Mouse (Mus musculus) small intestine, adult 2 months (tissue): ENCODE measurements around the gene Rasgef1a. TPM values are rescaled to one million over a fixed set of nuclear protein-coding genes. Genes with fewer than 3 reads are reported as not detected.

Experiments used
- H3K27ac ChIP-seq: fragments of 200-500 bp; 2 replicates; pipeline ENCODE4 v1.5.1; 2012; ENCODE audit warnings: low read depth, low read length, control low read depth, inconsistent platforms; ENCODE audit not compliant: insufficient read depth
- H3K27me3 ChIP-seq: fragments of 200-500 bp; 2 replicates; pipeline ENCODE4 v1.6.1; 2012; ENCODE audit warnings: mild to moderate bottlenecking, moderate library complexity, low read length, inconsistent platforms; ENCODE audit not compliant: control insufficient read depth, insufficient read depth
- H3K36me3 ChIP-seq: fragments of 200-500 bp; 2 replicates; pipeline ENCODE4 v1.6.1; 2012; ENCODE audit warnings: mild to moderate bottlenecking, low read length, control low read depth, inconsistent platforms; ENCODE audit not compliant: control insufficient read depth, insufficient read depth
- H3K4me1 ChIP-seq: fragments of 200-500 bp; 2 replicates; pipeline ENCODE4 v1.6.1; 2012; ENCODE audit warnings: low read length, inconsistent platforms, mixed read lengths; ENCODE audit not compliant: control insufficient read depth, insufficient read depth, insufficient read length
- H3K4me3 ChIP-seq: fragments of 200-500 bp; 2 replicates; pipeline ENCODE4 v1.5.1; 2012; ENCODE audit warnings: low read depth, mild to moderate bottlenecking, control low read depth, inconsistent platforms, low read length, moderate library complexity
- CTCF ChIP-seq: fragments of 200-500 bp; IDR thresholded peaks from 2 replicates; pipeline ENCODE4 v1.5.1; 2012; ENCODE audit warnings: low read depth, mild to moderate bottlenecking, control low read depth, inconsistent platforms, low read length, moderate library complexity, mixed read lengths; ENCODE audit not compliant: insufficient replicate concordance, insufficient read length; ENCODE audit errors: extremely low read depth
- POLR2A ChIP-seq: fragments of 200-500 bp; IDR thresholded peaks from 2 replicates; pipeline ENCODE4 v1.6.1; 2012; ENCODE audit warnings: low read depth, mild to moderate bottlenecking, control low read depth, inconsistent platforms, low read length, moderate library complexity
- WGBS: fragments of 180-500 bp; shearing (Covaris S2); methylation state at CpG from one replicate; pipeline ENCODE4 v1.1.7; 2018; 5-methylcytosine and 5-hydroxymethylcytosine counted together
- polyA plus RNA-seq: library from polyadenylated mRNA; depleted of rRNA; stranded (reverse); fragments of >200 nt; gene quantifications from 2 replicates; pipeline ENCODE4 v1.2.3, GENCODE M21; 2012

The Rasgef1a gene
- polyA plus RNA-seq, 1 experiment = 0.22 TPM

GRCm38 (mm10) chr6:118064968-118065530 lies 53.8 kb downstream of the Rasgef1a start:
- 21% methylated on average over 7 of the region's 7 CpGs for WGBS
- Histone ChIP-seq H3K27ac (no peak overlapping the region), H3K27me3 (no peaks in the 10 kb centered on the region), H3K4me3 (no peak overlapping the region), H3K36me3 (no peaks in the 10 kb centered on the region), H3K4me1 (peaks cover 5% of the 10 kb centered on the region)
- TF ChIP-seq CTCF = peak; percentile 42; the same call in 1 of the 2 replicates
- no peak for TF ChIP-seq POLR2A

- Histone ChIP-seq H3K36me3 (no peaks in the 10 kb centered on the region), H3K27me3 (no peaks in the 10 kb centered on the region), H3K4me1 (peaks cover 5% of the 10 kb centered on the region), H3K4me3 (peak overlapping the region; percentile 59), H3K27ac (no peak overlapping the region)
- TF ChIP-seq CTCF = no peak
- no peak for TF ChIP-seq POLR2A
- WGBS = under 1% methylated on average over 12 of the region's 12 CpGs
Measured at GRCm38 (mm10) chr6:118065837-118066198, 54.6 kb downstream of the Rasgef1a start.

- TF ChIP-seq POLR2A = no peak
- no peak for TF ChIP-seq CTCF
- 2% methylated on average over 40 of the region's 40 CpGs for WGBS
- Histone ChIP-seq H3K4me3 (peak overlapping the region; percentile 59), H3K27ac (no peak overlapping the region), H3K4me1 (peaks cover 5% of the 10 kb centered on the region), H3K36me3 (no peaks in the 10 kb centered on the region), H3K27me3 (no peaks in the 10 kb centered on the region)
Measured at GRCm38 (mm10) chr6:118066199-118067081, 55.2 kb downstream of the Rasgef1a start.

- Histone ChIP-seq H3K36me3 (no peaks in the 10 kb centered on the region), H3K4me3 (no peak overlapping the region), H3K27me3 (no peaks in the 10 kb centered on the region), H3K27ac (no peak overlapping the region), H3K4me1 (peaks cover 5% of the 10 kb centered on the region)
- 70% methylated on average over 7 of the region's 7 CpGs for WGBS
- no peak for TF ChIP-seq POLR2A
Measured at GRCm38 (mm10) chr6:118067720-118068119, 56.5 kb downstream of the Rasgef1a start.

GRCm38 (mm10) chr6:118070321-118071012 lies 59.2 kb downstream of the Rasgef1a start:
- no peak overlapping the region for H3K27ac ChIP-seq
- no peaks in the 10 kb centered on the region for H3K36me3 ChIP-seq
- H3K4me3 ChIP-seq = no peak overlapping the region
- peaks cover 5% of the 10 kb centered on the region for H3K4me1 ChIP-seq
- no peak for TF ChIP-seq POLR2A
- TF ChIP-seq CTCF = no peak
- WGBS = 67% methylated on average over 5 of the region's 5 CpGs
- no peaks in the 10 kb centered on the region for H3K27me3 ChIP-seq

- H3K27me3 ChIP-seq = no peaks in the 10 kb centered on the region
- TF ChIP-seq CTCF (no peak), POLR2A (no peak)
- peaks cover 5% of the 10 kb centered on the region for H3K4me1 ChIP-seq
- H3K27ac ChIP-seq = no peak overlapping the region
- WGBS = 80% methylated on average over 4 of the region's 4 CpGs
- H3K4me3 ChIP-seq = no peak overlapping the region
- H3K36me3 ChIP-seq = no peaks in the 10 kb centered on the region
Measured at GRCm38 (mm10) chr6:118071013-118071350, 59.7 kb downstream of the Rasgef1a start.

GRCm38 (mm10) chr6:118071416-118071815 lies 60.2 kb downstream of the Rasgef1a start:
- peaks cover under 1% of the 10 kb centered on the region for H3K4me1 ChIP-seq
- H3K36me3 ChIP-seq = no peaks in the 10 kb centered on the region
- H3K27ac ChIP-seq = no peak overlapping the region
- no peak overlapping the region for H3K4me3 ChIP-seq
- TF ChIP-seq CTCF (no peak), POLR2A (no peak)
- no peaks in the 10 kb centered on the region for H3K27me3 ChIP-seq
- WGBS = 77% methylated on average over 3 of the region's 3 CpGs
